Mouse (Mus musculus) small intestine, adult 2 months (tissue): ENCODE measurements around the gene H2-DMa.

Experiments used
- CTCF ChIP-seq: fragments of 200-500 bp; IDR thresholded peaks from 2 replicates; pipeline ENCODE4 v1.5.1; 2012; ENCODE audit warnings: low read depth, mild to moderate bottlenecking, control low read depth, inconsistent platforms, low read length, moderate library complexity, mixed read lengths; ENCODE audit not compliant: insufficient replicate concordance, insufficient read length; ENCODE audit errors: extremely low read depth
- POLR2A ChIP-seq: fragments of 200-500 bp; IDR thresholded peaks from 2 replicates; pipeline ENCODE4 v1.6.1; 2012; ENCODE audit warnings: low read depth, mild to moderate bottlenecking, control low read depth, inconsistent platforms, low read length, moderate library complexity

DNA sequence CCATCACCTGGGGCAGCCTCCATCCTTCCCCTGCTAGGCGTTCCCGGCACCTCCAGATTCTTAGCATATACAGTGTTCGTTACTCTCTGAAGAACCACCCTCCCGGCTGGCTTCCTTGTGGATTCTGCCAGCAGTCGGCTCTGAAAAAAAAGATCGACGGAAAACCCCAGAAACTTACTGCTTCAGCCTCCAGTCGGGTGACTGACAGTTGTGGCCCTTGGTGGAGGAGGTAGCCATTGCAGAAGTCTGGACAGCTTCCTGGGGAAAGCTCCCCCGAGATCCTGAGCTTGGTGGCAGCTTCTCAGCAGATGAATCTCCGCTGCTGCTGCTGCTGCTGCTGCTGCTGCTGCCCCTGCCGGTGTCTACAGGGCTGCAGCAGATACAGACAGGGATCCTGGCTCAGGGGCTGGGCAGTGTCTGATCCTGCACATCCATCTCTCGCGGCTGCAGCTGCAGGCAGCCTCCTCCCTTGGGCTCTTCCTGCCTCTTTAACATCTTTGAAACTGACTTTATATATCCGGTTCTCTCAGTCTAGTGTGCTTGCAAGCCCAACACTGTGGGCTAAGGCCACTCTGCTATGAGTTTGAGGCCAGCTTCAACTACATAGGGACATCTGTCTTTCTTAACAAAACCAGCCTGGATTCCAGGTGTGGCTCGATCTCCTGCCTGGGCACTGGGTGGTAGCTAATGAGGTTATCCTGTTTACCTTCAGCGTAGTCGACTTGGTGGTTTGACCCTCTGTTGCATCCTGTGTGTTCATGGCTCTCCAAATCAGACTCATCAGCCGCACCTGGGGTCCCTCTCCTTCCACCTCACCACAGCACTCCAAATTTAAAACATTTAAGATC is 9.8 kb downstream of the H2-DMa start:
- no peak for TF ChIP-seq CTCF
- TF ChIP-seq POLR2A: no peak
